Mouse (Mus musculus) liver, adult 10 weeks (tissue): ENCODE results near the gene Rnf20. TPM values are rescaled to one million over a fixed set of nuclear protein-coding genes. Genes with fewer than 3 reads are reported as not detected.

Experiments used
- polyA plus RNA-seq: library from polyadenylated mRNA; stranded (reverse); fragments of 350-450 nt; fragmentation: Illumina TruSeq; extraction: RNeasy Lipid Tissue Mini Kit (QIAGEN cat#74804); gene quantifications from one replicate; pipeline ENCODE4 v1.2.3, GENCODE M21; 2014; ENCODE audit warnings: low read depth, low replicate concordance

The Rnf20 gene
- polyA plus RNA-seq, result 20.4 TPM

DNA sequence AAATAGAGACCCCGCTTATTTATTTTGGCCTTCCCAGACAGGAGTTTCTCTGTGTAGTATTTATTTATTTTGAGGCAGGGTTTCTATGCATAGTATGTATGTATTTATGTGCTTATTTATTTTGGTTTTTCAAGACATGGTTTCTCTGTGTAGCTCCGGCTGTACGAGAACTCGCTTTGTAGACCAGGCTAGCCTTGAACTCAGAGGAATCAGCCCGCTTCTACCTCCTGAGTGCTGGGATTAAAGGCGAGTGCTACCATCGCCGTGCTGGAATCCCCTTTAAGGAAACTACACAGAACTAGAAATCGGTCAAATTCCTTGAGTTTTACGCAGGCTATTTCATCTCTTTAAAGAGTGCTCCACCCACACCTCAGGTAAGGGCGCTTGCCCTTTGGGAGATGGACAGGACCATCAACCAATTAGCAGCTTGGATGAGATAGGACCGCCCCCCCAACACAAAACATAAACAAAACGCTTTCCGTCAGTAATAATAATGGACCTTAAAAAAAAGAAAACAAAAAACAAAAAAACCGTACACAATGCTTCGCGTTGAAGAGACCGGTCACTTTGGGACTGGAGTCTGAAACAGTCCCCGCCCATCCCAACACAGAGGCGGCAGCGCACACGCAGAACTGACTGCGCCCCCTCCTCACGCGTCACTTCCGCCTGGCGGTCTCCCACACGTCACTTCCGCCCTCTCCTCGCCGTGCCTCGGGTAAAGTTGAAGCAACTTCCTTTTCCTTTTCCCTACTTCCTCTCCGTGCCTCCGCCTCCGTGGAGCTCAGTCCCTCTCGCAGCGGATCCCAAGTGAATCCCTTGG, at the start of gene Rnf20:
Gene Rnf20 (plus strand): TSS at position 688 of the 820 bp plus-strand sequence.

DNA sequence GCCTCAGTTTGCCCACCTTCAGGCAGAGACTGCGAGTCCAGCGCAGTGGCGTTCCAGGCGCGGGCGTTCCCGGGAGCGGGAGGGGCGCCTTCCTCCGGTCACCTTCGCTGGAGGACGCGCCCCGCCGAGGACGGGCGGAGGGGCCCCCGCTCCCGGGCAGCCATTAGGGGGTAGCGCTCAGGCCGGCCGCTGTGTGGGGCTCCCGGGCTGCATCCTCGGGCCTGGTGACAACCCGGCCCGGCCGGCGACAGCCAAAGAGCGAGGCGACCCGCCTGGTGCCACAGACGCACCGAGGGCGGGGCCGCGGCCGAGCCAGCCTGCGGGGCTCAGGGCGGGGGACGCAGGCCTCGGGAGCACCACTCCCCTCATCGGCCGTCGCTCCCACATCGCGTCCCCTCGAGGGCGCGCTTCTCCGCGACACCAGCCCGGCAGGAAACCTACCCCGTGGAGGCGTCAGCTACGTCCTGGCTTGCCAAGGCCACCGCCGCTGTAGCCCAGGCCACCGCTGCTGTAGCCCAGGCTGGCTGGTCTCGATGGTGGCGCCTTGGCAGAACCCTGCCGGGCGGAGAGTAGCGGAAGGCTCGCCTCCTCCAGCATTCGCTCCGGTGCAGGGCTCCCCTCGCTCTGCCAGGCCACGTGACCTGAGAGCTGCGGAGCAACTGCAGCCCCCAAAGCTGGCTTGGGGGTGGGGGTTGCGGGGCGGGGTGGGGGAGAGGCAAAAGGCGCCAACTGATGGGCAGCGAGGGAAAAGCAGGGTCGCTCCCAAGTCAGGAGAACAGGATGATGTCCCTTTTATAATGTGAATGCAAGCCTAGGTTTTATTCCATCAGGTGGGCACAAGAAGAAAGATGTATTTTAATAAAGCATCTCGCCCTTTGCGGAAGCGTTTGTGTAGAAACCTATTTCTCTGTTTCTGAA, 34.4 kb upstream of the Rnf20 start, which contains the start of gene Tmem246:
Gene Tmem246 (minus strand): TSS at position 694 of the 918 bp plus-strand sequence.

DNA sequence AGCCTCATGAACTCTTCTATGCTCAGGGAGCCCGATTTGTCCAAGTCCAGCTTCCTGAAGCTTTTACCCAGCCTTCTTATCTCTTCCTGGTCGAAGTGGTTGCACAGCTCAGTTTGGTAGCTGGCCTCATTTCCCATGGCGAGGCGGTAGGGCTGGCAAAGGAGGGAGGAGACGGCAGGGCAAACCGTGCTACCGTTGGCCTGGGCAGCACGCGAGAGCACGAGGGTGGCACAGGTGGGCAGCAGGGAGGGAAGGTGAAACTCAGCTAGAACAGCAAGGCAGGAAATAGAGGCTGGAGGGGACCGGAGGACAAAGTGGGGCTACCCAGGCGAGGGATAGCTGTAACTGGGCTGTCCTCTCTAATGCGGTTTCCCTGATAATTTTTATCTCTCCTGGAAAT, 50.0 kb downstream of the Rnf20 start, which contains the start of gene Ppp3r2:
Gene Ppp3r2 (minus strand): TSS at position 213 of the 400 bp plus-strand sequence.

Other genes with a start within 250 kb of the Rnf20 start
- gene Acnat2, start 223.9 kb upstream of the Rnf20 start, polyA plus RNA-seq, result 95.7 TPM
- gene Acnat1, start 158.1 kb upstream of the Rnf20 start, polyA plus RNA-seq, result 68.9 TPM
- 510 TPM for gene Baat, start 125.4 kb upstream of the Rnf20 start, polyA plus RNA-seq
- gene Mrpl50, start 110.9 kb upstream of the Rnf20 start, polyA plus RNA-seq, result 84.9 TPM
- 9.6 TPM for gene Zfp189, start 110.8 kb upstream of the Rnf20 start, polyA plus RNA-seq
- 3,868 TPM for gene Aldob, start 82.5 kb upstream of the Rnf20 start, polyA plus RNA-seq
- gene Tmem246, start 34.1 kb upstream of the Rnf20 start, polyA plus RNA-seq, result not detected
- gene Ppp3r2, start 50.0 kb downstream of the Rnf20 start, polyA plus RNA-seq, result not detected
- not detected for gene Grin3a, start 213.7 kb downstream of the Rnf20 start, polyA plus RNA-seq